Mouse (Mus musculus): ENCODE measurements around the gene Slc22a5.

DNA sequence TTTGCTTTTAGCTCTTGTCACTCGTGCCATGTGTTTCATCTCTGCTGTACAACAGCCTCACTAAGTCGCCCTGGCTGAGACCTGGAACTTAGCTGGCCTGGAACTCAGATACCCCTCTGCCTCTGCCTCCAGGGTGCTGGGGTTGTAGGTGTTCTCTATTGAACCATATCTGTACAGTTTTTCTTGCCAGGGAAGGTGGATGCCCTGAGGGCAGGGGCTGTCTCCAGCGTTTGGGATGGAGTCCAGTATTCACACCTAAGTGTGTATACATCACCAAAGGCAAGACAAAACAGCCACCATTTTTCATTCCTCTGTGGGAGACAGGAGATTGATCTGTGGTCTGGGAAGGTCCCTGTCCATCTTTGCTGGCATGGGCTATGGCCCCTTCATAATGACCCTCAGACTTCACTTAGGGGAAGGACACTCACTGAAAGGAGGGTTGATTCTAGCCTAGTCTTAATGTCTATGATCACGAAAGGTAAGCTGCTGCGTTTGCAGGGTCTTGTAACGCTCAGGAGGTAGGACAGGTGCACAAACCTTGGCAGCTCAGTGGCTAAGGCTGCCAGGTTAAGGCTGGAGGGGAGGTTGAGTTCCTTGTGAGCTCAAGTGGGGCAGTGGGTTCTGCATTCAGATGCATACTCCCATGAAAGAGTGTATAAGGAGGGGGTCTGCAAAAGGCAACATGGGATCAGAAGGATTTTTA, 33.3 kb downstream of the Slc22a5 start:
- TF ChIP-seq POLR2A (IDR thresholded peaks at IDR 0.05; ENCODE audit: low read depth, low read length), result no peak
- TF ChIP-seq CTCF (IDR thresholded peaks at IDR 0.05; ENCODE audit: borderline replicate concordance, insufficient read depth, low read length), result no peak
